Mouse (Mus musculus): ENCODE data around the gene Adam22. TPM values are rescaled to one million over a fixed set of nuclear protein-coding genes. Genes with fewer than 3 reads are reported as not detected.

The Adam22 gene
- polyA plus RNA-seq, 1 experiment: 98.1 TPM

- H3K27ac ChIP-seq (ENCODE audit: insufficient read depth, low read length): no peak overlapping the region
- TF ChIP-seq POLR2A (IDR thresholded peaks at IDR 0.05; ENCODE audit: borderline replicate concordance, insufficient read depth, low read length): no peak
- no peak for TF ChIP-seq CTCF (IDR thresholded peaks at IDR 0.05; ENCODE audit: borderline replicate concordance, insufficient read depth, low read depth, low read length)
- WGBS: 88% methylated on average over 1 of the region's 1 CpGs
- no peak overlapping the region for H3K4me3 ChIP-seq (replicated peaks; ENCODE audit: insufficient read depth, low read depth, low read length)
- DNase-seq: no peak
- no peaks in the 10 kb centered on the region for H3K27me3 ChIP-seq (ENCODE audit: control insufficient read depth, insufficient read depth, low read length)
- H3K4me1 ChIP-seq (ENCODE audit: control insufficient read depth, insufficient read depth, low read length): peaks cover 6% of the 10 kb centered on the region
Observed at GRCm38 (mm10) chr5:8257366-8257765, 110.6 kb downstream of the Adam22 start.

DNA sequence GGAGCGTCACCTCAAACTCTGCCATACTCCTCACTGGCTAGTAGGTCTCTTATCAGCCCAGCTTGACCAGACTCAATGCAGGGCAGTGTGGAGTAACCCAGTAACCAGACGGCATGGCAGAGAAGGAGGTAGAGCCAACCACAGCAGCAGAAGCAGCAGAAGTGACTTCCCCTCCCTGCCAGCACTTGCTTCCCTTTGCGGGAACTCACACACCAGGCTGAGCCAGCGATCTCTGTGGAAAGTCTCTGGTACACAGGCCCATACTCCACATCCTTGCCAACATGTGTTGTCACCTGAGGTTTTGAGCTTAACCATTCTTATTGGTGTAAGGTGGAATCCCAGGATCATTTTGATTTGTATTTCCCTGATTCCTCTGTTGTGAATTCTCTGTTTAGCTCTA, 111.5 kb downstream of the Adam22 start:
- Histone ChIP-seq H3K4me3 (replicated peaks; ENCODE audit: insufficient read depth, low read depth, low read length) (no peak overlapping the region), H3K27me3 (ENCODE audit: control insufficient read depth, insufficient read depth, low read length) (no peaks in the 10 kb centered on the region), H3K27ac (ENCODE audit: insufficient read depth, low read length) (no peak overlapping the region), H3K4me1 (ENCODE audit: control insufficient read depth, insufficient read depth, low read length) (peaks cover 6% of the 10 kb centered on the region)
- WGBS: 44% methylated on average over 4 of the region's 4 CpGs
- TF ChIP-seq CTCF (IDR thresholded peaks at IDR 0.05; ENCODE audit: borderline replicate concordance, insufficient read depth, low read depth, low read length) (no peak), POLR2A (IDR thresholded peaks at IDR 0.05; ENCODE audit: borderline replicate concordance, insufficient read depth, low read length) (no peak)
- DNase-seq: no peak

DNA sequence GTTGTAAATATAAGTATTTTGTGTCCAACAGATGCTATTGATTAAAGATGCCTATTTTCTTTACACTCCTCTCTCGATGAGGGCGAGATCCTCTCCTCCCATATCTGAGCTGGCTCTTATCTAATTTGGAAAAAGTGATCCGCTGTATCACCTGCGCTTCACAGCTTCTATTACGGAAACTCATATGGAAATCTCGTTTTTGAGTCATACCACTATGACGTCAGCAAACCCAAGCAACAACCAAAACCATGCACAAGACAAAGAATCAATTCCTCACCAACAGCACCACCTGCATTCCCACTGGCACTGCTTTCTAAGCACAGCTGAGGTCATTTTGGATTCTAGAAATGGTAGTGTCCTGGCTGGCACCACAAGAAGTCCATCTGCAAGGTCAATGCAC, 123.3 kb downstream of the Adam22 start:
- H3K27me3 ChIP-seq (ENCODE audit: control insufficient read depth, insufficient read depth, low read length): no peaks in the 10 kb centered on the region
- H3K4me3 ChIP-seq (replicated peaks; ENCODE audit: insufficient read depth, low read depth, low read length): no peak overlapping the region
- H3K4me1 ChIP-seq (ENCODE audit: control insufficient read depth, insufficient read depth, low read length): peaks cover 12% of the 10 kb centered on the region
- 82% methylated on average over 7 of the region's 7 CpGs for WGBS
- DNase-seq: peak in 1 of 2 experiments; percentile 46
- H3K27ac ChIP-seq (ENCODE audit: insufficient read depth, low read length): no peak overlapping the region
- no peak for TF ChIP-seq POLR2A (IDR thresholded peaks at IDR 0.05; ENCODE audit: borderline replicate concordance, insufficient read depth, low read length)
- TF ChIP-seq CTCF (IDR thresholded peaks at IDR 0.05; ENCODE audit: borderline replicate concordance, insufficient read depth, low read depth, low read length): no peak

DNA sequence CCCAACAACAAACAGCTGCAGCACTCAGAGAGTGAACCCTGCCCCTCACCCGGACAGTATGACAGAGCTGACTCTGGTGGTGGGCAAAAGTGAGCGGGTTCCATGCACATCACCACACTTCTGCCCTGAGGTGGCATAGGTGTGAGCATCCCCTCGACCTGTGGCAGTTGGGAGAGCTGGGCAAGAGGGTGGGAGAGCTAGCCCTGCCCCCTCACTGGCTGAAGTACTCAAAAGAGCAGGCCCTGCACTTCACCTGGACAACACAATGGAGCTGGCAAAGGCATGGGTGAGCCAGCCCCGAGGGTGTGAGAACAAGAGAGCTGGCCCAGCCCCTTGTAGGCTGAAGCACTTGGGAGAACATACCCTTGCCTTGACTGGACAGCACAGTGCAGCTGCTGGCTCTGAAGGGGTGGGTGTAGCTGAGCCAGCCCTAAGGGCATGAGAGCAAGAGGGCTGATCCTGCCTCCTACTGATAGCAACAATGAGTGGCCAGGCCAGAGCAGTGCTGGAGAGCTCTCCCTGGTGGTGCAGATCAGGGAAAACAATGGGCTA, 124.8 kb downstream of the Adam22 start:
- Histone ChIP-seq H3K4me3 (replicated peaks; ENCODE audit: insufficient read depth, low read depth, low read length) (no peak overlapping the region), H3K27ac (ENCODE audit: insufficient read depth, low read length) (peak overlapping the region; percentile 71), H3K4me1 (ENCODE audit: control insufficient read depth, insufficient read depth, low read length) (peaks cover 12% of the 10 kb centered on the region), H3K27me3 (ENCODE audit: control insufficient read depth, insufficient read depth, low read length) (no peaks in the 10 kb centered on the region)
- TF ChIP-seq POLR2A (IDR thresholded peaks at IDR 0.05; ENCODE audit: borderline replicate concordance, insufficient read depth, low read length) (no peak), CTCF (IDR thresholded peaks at IDR 0.05; ENCODE audit: borderline replicate concordance, insufficient read depth, low read depth, low read length) (peak; percentile 12; the same call in 1 of the 2 replicates)
- DNase-seq: peak; percentile 36 to 56
- 44% methylated on average over 4 of the region's 4 CpGs for WGBS

DNA sequence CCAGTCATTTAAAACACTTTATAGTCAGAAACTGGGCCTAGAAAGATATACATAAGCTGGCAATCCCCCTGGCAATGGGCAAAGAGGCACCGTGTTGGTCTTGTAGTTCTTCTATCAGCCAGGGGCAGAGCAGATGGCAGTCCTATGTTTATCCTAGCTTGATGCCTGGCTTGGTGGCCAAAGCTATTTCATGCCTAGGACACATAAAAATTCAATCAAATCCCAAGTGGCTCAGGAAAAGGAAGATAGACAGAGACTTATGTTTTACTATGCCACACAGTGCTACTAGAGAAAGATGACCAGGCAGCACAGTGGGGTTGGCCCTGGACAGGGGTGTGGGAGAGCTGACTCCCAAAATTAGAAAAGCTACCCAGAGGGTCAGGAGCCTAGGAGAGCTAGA, 125.3 kb downstream of the Adam22 start:
- DNase-seq: peak in 1 of 2 experiments; percentile 84
- 2% methylated on average over 1 of the region's 1 CpGs for whole genome bisulfite sequencing
- TF ChIP-seq CTCF (IDR thresholded peaks at IDR 0.05; ENCODE audit: borderline replicate concordance, insufficient read depth, low read depth, low read length) (no peak), POLR2A (IDR thresholded peaks at IDR 0.05; ENCODE audit: borderline replicate concordance, insufficient read depth, low read length) (no peak)
- Histone ChIP-seq H3K4me1 (ENCODE audit: control insufficient read depth, insufficient read depth, low read length) (peaks cover 12% of the 10 kb centered on the region), H3K4me3 (replicated peaks; ENCODE audit: insufficient read depth, low read depth, low read length) (no peak overlapping the region), H3K27me3 (ENCODE audit: control insufficient read depth, insufficient read depth, low read length) (no peaks in the 10 kb centered on the region), H3K27ac (ENCODE audit: insufficient read depth, low read length) (peak overlapping the region; percentile 71)

DNA sequence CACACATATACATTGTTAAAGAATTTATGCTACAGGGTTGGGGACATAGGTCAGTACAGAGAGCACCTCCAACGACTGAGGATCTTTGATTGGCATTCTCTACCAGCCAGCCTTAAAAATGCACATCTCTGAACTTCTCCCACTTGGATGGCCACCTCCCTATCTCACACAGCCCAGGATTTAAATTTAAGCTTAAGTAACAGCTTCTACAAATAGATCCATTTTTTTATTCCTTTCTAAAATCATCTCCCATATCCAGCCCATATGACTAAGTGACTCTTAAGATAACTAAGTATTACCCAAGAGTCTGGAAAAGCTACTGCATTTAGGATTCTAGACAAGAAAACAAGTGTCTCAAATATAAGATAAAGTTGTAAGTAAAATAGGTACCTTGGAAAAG, 140.9 kb downstream of the Adam22 start:
- 78% methylated on average over 1 of the region's 1 CpGs for WGBS
- TF ChIP-seq CTCF (IDR thresholded peaks at IDR 0.05; ENCODE audit: borderline replicate concordance, insufficient read depth, low read depth, low read length) (no peak), POLR2A (IDR thresholded peaks at IDR 0.05; ENCODE audit: borderline replicate concordance, insufficient read depth, low read length) (no peak)
- Histone ChIP-seq H3K4me3 (replicated peaks; ENCODE audit: insufficient read depth, low read depth, low read length) (no peak overlapping the region), H3K4me1 (ENCODE audit: control insufficient read depth, insufficient read depth, low read length) (peaks cover 11% of the 10 kb centered on the region; the same call in 1 of the 2 replicates), H3K27ac (ENCODE audit: insufficient read depth, low read length) (no peak overlapping the region), H3K27me3 (ENCODE audit: control insufficient read depth, insufficient read depth, low read length) (no peaks in the 10 kb centered on the region)
- DNase-seq: no peak

- peak overlapping the region; percentile 64 for H3K27ac ChIP-seq (ENCODE audit: insufficient read depth, low read length)
- H3K4me1 ChIP-seq (ENCODE audit: control insufficient read depth, insufficient read depth, low read length): peaks cover 22% of the 10 kb centered on the region; the same call in 1 of the 2 replicates
- whole genome bisulfite sequencing: 18% methylated on average over 4 of the region's 4 CpGs
- DNase-seq: peak in 1 of 2 experiments; percentile 39
- H3K27me3 ChIP-seq (ENCODE audit: control insufficient read depth, insufficient read depth, low read length): no peaks in the 10 kb centered on the region
- no peak overlapping the region for H3K4me3 ChIP-seq (replicated peaks; ENCODE audit: insufficient read depth, low read depth, low read length)
- TF ChIP-seq POLR2A (IDR thresholded peaks at IDR 0.05; ENCODE audit: borderline replicate concordance, insufficient read depth, low read length) (no peak), CTCF (IDR thresholded peaks at IDR 0.05; ENCODE audit: borderline replicate concordance, insufficient read depth, low read depth, low read length) (no peak)
Observed at GRCm38 (mm10) chr5:8224321-8224705, 143.6 kb downstream of the Adam22 start.

- H3K27ac ChIP-seq (ENCODE audit: insufficient read depth, low read length): peak overlapping the region; percentile 64; the same call in 1 of the 2 replicates
- no peak for TF ChIP-seq CTCF (IDR thresholded peaks at IDR 0.05; ENCODE audit: borderline replicate concordance, insufficient read depth, low read depth, low read length)
- TF ChIP-seq POLR2A (IDR thresholded peaks at IDR 0.05; ENCODE audit: borderline replicate concordance, insufficient read depth, low read length): no peak
- no peak overlapping the region for H3K4me3 ChIP-seq (replicated peaks; ENCODE audit: insufficient read depth, low read depth, low read length)
- 14% methylated on average over 8 of the region's 8 CpGs for WGBS
- H3K27me3 ChIP-seq (ENCODE audit: control insufficient read depth, insufficient read depth, low read length): no peaks in the 10 kb centered on the region
- peaks cover 22% of the 10 kb centered on the region; the same call in 1 of the 2 replicates for H3K4me1 ChIP-seq (ENCODE audit: control insufficient read depth, insufficient read depth, low read length)
- peak; percentile 69 to 88 for DNase-seq
Observed at GRCm38 (mm10) chr5:8223597-8224320, 144.2 kb downstream of the Adam22 start.

Measured in cerebellum, adult 2 months (tissue).